Mouse (Mus musculus) cerebellum, adult 2 months (tissue): Measurements from ENCODE around the gene Timm50. TPM values are rescaled to one million over a fixed set of nuclear protein-coding genes. Genes with fewer than 3 reads are reported as not detected.

Experiments used
- DNase-seq, 2 experiments: peaks; one replicate each; pipeline ENCODE4 v3.0.0; 2021
- H3K27ac ChIP-seq: fragments of 200-500 bp; 2 replicates; pipeline ENCODE4 v1.5.1; 2012; ENCODE audit warnings: low read length, control low read depth, inconsistent platforms; ENCODE audit not compliant: insufficient read depth
- H3K27me3 ChIP-seq: fragments of 200-500 bp; 2 replicates; pipeline ENCODE4 v1.6.1; 2012; ENCODE audit warnings: inconsistent platforms, mild to moderate bottlenecking, low read length, moderate library complexity; ENCODE audit not compliant: control insufficient read depth, insufficient read depth
- H3K4me1 ChIP-seq: fragments of 200-500 bp; 2 replicates; pipeline ENCODE4 v1.6.1; 2011; ENCODE audit warnings: low read length; ENCODE audit not compliant: control insufficient read depth, insufficient read depth
- H3K4me3 ChIP-seq: fragments of 200-500 bp; replicated peaks from 2 replicates; pipeline ENCODE3; 2011; ENCODE audit warnings: mild to moderate bottlenecking, low read depth, low read length, control low read depth; ENCODE audit not compliant: insufficient read depth
- CTCF ChIP-seq: fragments of 200-500 bp; IDR thresholded peaks from 2 replicates; pipeline ENCODE4 v1.5.1; 2011; ENCODE audit warnings: low read depth, mild to moderate bottlenecking, control low read depth, low read length, moderate library complexity, borderline replicate concordance; ENCODE audit not compliant: insufficient read depth
- POLR2A ChIP-seq: fragments of 200-500 bp; IDR thresholded peaks from 2 replicates; pipeline ENCODE4 v1.6.1; 2011; ENCODE audit warnings: low read length, control low read depth, borderline replicate concordance; ENCODE audit not compliant: insufficient read depth
- whole genome bisulfite sequencing: fragments of 180-500 bp; shearing (Covaris S2); methylation state at CpG from one replicate; pipeline ENCODE4 v1.1.7; 2018; 5-methylcytosine and 5-hydroxymethylcytosine counted together
- polyA plus RNA-seq: library from polyadenylated mRNA; depleted of rRNA; stranded (reverse); fragments of >200 nt; gene quantifications from 2 replicates; pipeline ENCODE4 v1.2.3, GENCODE M21; 2012

Timm50 gene
- polyA plus RNA-seq, 1 experiment = 78.6 TPM

- peak; percentile 28 to 41 for DNase-seq
- Histone ChIP-seq H3K27me3 (0 out of 2 replicates have a peak, but pooled peaks cover 1% of the 10 kb centered on the region), H3K4me1 (no peaks in the 10 kb centered on the region; the same call in 1 of the 2 replicates), H3K4me3 (no peak within 1 kb of the TSS), H3K27ac (no peak within 1 kb of the TSS)
- WGBS = 8% methylated on average over 30 of the region's 30 CpGs
- TF ChIP-seq CTCF (peak; percentile 33; the same call in 1 of the 2 replicates), POLR2A (no peak)
These were observed 10.0 kb downstream of the Timm50 start, which contains the start of gene Dll3 for GRCm38 (mm10) chr7:28301616-28302433. TSS of gene Dll3 (minus strand) at chr7:28302238.

GRCm38 (mm10) chr7:28298837-28299625 lies 12.8 kb downstream of the Timm50 start:
- Histone ChIP-seq H3K27me3 (0 out of 2 replicates have a peak, but pooled peaks cover 1% of the 10 kb centered on the region), H3K27ac (no peak overlapping the region), H3K4me1 (no peaks in the 10 kb centered on the region), H3K4me3 (no peak overlapping the region)
- TF ChIP-seq CTCF (peak; percentile 68), POLR2A (no peak)
- WGBS = 13% methylated on average over 43 of the region's 43 CpGs
- peak; percentile 56 to 61 for DNase-seq

GRCm38 (mm10) chr7:28294481-28294880 lies 17.4 kb downstream of the Timm50 start:
- peak; percentile 52 to 57 for DNase-seq
- no peak overlapping the region for H3K27ac ChIP-seq
- H3K4me3 ChIP-seq = peak overlapping the region; percentile 28
- TF ChIP-seq POLR2A = no peak
- TF ChIP-seq CTCF = no peak
- no peaks in the 10 kb centered on the region for H3K4me1 ChIP-seq
- no peaks in the 10 kb centered on the region; the same call in 1 of the 2 replicates for H3K27me3 ChIP-seq
- WGBS = under 1% methylated on average over 63 of the region's 63 CpGs

- Histone ChIP-seq H3K4me1 (no peaks in the 10 kb centered on the region), H3K27me3 (no peaks in the 10 kb centered on the region; the same call in 1 of the 2 replicates), H3K4me3 (peak within 1 kb of the TSS; percentile 39), H3K27ac (no peak within 1 kb of the TSS)
- peak; percentile 14; the same call in 1 of the 2 replicates for TF ChIP-seq CTCF
- no peak for TF ChIP-seq POLR2A
- 2% methylated on average over 52 of the region's 52 CpGs for WGBS
- peak; percentile 51 to 54 for DNase-seq
These were observed 21.0 kb downstream of the Timm50 start, which contains the start of gene Selenov for GRCm38 (mm10) chr7:28290638-28291590. TSS of gene Selenov (minus strand) at chr7:28291186.

DNA sequence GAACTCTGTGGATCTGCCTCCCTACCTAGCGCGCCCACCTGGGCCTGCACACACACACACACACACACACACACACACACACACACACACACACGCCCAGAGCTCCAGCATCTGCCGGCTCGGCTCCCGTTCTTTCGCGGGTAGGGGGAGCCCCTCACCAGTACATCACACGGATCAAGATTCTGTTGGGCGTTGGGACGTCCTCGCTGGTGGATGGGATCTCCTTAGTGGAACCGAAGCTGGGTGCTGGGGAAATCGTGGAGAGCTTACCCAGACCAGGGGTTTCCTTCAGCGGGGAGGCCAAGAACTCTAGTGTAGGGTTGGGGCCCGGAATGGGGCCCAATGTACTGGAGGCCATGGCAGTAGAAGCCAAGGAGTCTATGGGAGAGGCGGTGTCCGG lies 21.7 kb downstream of the Timm50 start:
- H3K4me1 ChIP-seq = no peaks in the 10 kb centered on the region
- H3K27ac ChIP-seq = no peak overlapping the region
- 15% methylated on average over 18 of the region's 18 CpGs for WGBS
- no peaks in the 10 kb centered on the region; the same call in 1 of the 2 replicates for H3K27me3 ChIP-seq
- H3K4me3 ChIP-seq = no peak overlapping the region
- no peak for DNase-seq
- TF ChIP-seq POLR2A = no peak

DNA sequence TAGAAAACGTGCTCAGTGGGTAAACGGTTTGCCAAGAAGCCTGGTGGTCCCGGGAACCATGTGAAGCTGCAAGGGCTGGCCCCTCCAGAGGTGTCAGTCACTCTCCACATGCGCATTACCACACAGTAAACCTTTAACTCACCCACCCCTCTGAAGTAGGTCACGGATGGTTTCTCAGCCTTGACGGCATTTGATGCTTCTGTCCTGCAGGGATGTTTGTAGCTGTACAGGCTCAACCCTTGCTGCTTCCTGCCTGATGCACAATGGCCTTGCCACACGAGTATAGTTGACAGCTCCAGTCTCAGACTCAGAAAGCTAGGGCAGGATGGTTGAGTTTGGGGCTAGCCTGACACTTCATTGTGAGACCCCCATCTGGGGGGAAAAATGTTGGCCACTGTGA lies 31.2 kb downstream of the Timm50 start:
- H3K27ac ChIP-seq = no peak overlapping the region
- H3K4me3 ChIP-seq = no peak overlapping the region
- no peaks in the 10 kb centered on the region for H3K27me3 ChIP-seq
- TF ChIP-seq CTCF (no peak), POLR2A (no peak)
- no peak for DNase-seq
- H3K4me1 ChIP-seq = no peaks in the 10 kb centered on the region; the same call in 1 of the 2 replicates
- 60% methylated on average over 7 of the region's 7 CpGs for WGBS

DNA sequence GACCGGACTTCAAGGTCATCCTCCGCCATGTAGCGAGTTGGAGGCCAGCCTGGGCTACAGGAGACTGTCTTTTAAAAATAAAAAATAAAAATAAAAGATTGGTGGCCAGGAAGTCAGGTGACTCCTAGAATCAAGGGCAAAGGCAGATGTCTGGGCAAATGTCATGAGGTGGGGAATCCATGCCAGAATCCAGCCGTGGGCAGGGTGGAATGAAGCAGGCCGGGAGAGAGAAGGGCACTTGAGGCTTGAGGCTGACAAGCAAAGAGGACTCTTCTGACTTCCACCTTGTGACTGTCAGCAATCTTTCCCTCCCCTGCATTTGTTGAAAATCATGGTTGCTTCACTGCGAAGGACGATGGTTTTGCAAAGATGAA lies 33.6 kb downstream of the Timm50 start:
- Histone ChIP-seq H3K4me3 (peak overlapping the region; percentile 89), H3K27me3 (no peaks in the 10 kb centered on the region), H3K27ac (no peak overlapping the region; the same call in 1 of the 2 replicates), H3K4me1 (no peaks in the 10 kb centered on the region; the same call in 1 of the 2 replicates)
- 67% methylated on average over 7 of the region's 7 CpGs for WGBS
- DNase-seq = no peak
- TF ChIP-seq CTCF = no peak
- no peak for TF ChIP-seq POLR2A
